Mouse (Mus musculus): ENCODE measurements around the gene Gm7298. TPM values are rescaled to one million over a fixed set of nuclear protein-coding genes. Genes with fewer than 3 reads are reported as not detected.
"Not testable (repeated sequence)": the region's sequence is repeated elsewhere in the genome, so short reads cannot be mapped to it uniquely, and the experiment has no call there.

The Gm7298 gene
- total RNA-seq (2021), result not detected

GRCm38 (mm10) chr6:121732632-121733031 is at the start of gene Gm7298:
Gene Gm7298, plus strand, starts transcription at chr6:121732932.
- no peak for DNase-seq
- intact Hi-C loops (cut with DNase I), result no loop called here

GRCm38 (mm10) chr6:121828034-121828433 is 95.3 kb downstream of the Gm7298 start:
- intact Hi-C loops (cut with DNase I), result no loop called here
- DNase-seq, result no peak

GRCm38 (mm10) chr6:121836361-121836760 is 103.6 kb downstream of the Gm7298 start:
- DNase-seq, result no peak
- intact Hi-C loops (cut with DNase I), result no loop called here

- DNase-seq; intact Hi-C loops (cut with DNase I): not testable (repeated sequence)
Observed at GRCm38 (mm10) chr6:121838271-121838670, 105.5 kb downstream of the Gm7298 start, which contains the start of gene Mug1. Gene Mug1, plus strand, starts transcription at chr6:121838541.

Other genes with a start within 250 kb of the Gm7298 start
- under 1 TPM; 0.87 to 0.89 TPM for gene A2m, start 97.6 kb upstream of the Gm7298 start, total RNA-seq (2021)
- not detected for gene Mug1, start 105.6 kb downstream of the Gm7298 start, total RNA-seq (2021)

Measured in heart, postnatal 36 days (tissue).